ENCODE assay signal across 10 mouse cellular contexts in genomic region chr7:99580247-99580646, GRCm38 (mm10). TPM values are rescaled to one million over a fixed set of nuclear protein-coding genes. Genes with fewer than 3 reads are reported as not detected.
DNase-seq lines count a peak whose midpoint lies in the region; ATAC-seq lines count a peak whose summit lies in the region.
"Had no signal": no experiment of that assay in that cellular context is flagged by ENCODE, and none has a peak within 500 bp of the region (broad histone marks: within the 10 kb centered on the region; RNA-seq: fewer than 3 reads in every experiment).

No protein-coding gene starts in this region.

- H3K9ac ChIP-seq in kidney, embryonic 15.5 days, result no peak overlapping the region
- no peak overlapping the region for H3K9ac ChIP-seq in forebrain, embryonic 12.5 days
- no peak overlapping the region for H3K9ac ChIP-seq in liver, embryonic 16.5 days (ENCODE audit: low read depth, low read length)

- no peak for DNase-seq in kidney, postnatal 36 days
- DNase-seq in B cell, adult 2 months, result no peak
- DNase-seq in testis, postnatal 14 days (ENCODE audit: low spot score), result no peak

- no peak overlapping the region for H3K4me3 ChIP-seq in kidney, embryonic 15.5 days (replicated peaks)
- H3K4me3 ChIP-seq in forebrain, embryonic 12.5 days (replicated peaks), result no peak overlapping the region
- H3K4me3 ChIP-seq in liver, embryonic 16.5 days (ENCODE audit: low read depth, low read length), result no peak overlapping the region

- H3K27me3 ChIP-seq in kidney, embryonic 15.5 days, result no peaks in the 10 kb centered on the region
- peaks cover 7% of the 10 kb centered on the region for H3K27me3 ChIP-seq in forebrain, embryonic 12.5 days
- H3K27me3 ChIP-seq in liver, embryonic 16.5 days (ENCODE audit: control insufficient read depth, insufficient read depth, low read depth, low read length), result no peaks in the 10 kb centered on the region

- peaks cover 20% of the 10 kb centered on the region for H3K4me1 ChIP-seq in kidney, embryonic 15.5 days
- H3K4me1 ChIP-seq in forebrain, embryonic 12.5 days, result peaks cover 36% of the 10 kb centered on the region
- no peaks in the 10 kb centered on the region; the same call in 1 of the 2 replicates for H3K4me1 ChIP-seq in liver, embryonic 16.5 days (ENCODE audit: control insufficient read depth, low read depth, low read length)

- 43% methylated on average over 6 of the region's 6 CpGs for WGBS in kidney, embryonic 15.5 days
- WGBS in forebrain, embryonic 12.5 days, result 28% methylated on average over 6 of the region's 6 CpGs
- 34% methylated on average over 6 of the region's 6 CpGs for WGBS in liver, embryonic 16.5 days (ENCODE audit: insufficient replicate concordance)

- H3K4me2 ChIP-seq in kidney, embryonic 15.5 days, result peak overlapping the region; percentile 24; the same call in 1 of the 2 replicates
- H3K4me2 ChIP-seq in forebrain, embryonic 12.5 days, result peak overlapping the region; percentile 47; the same call in 1 of the 2 replicates
- H3K4me2 ChIP-seq in liver, embryonic 16.5 days (ENCODE audit: low read depth, low read length), result no peak overlapping the region

- peaks cover 8% of the 10 kb centered on the region; the same call in 1 of the 2 replicates for H3K36me3 ChIP-seq in kidney, embryonic 15.5 days
- no peaks in the 10 kb centered on the region; the same call in 1 of the 2 replicates for H3K36me3 ChIP-seq in forebrain, embryonic 12.5 days (replicated peaks)
- H3K36me3 ChIP-seq in liver, embryonic 16.5 days (ENCODE audit: control insufficient read depth, insufficient read depth), result peaks cover 2% of the 10 kb centered on the region; the same call in 1 of the 2 replicates

- 0 out of 2 replicates have a peak overlapping the region, but pooled peaks have one; percentile 19 for H3K27ac ChIP-seq in kidney, embryonic 15.5 days
- no peak overlapping the region for H3K27ac ChIP-seq in forebrain, embryonic 12.5 days
- peak overlapping the region; percentile 17; the same call in 1 of the 2 replicates for H3K27ac ChIP-seq in liver, embryonic 16.5 days (ENCODE audit: low read length)

- ATAC-seq in kidney, embryonic 15.5 days (replicated peaks; ENCODE audit: low FRiP score), result no peak
- ATAC-seq in common myeloid progenitor, adult 5-6 weeks (replicated peaks; ENCODE audit: low read depth, poor library complexity, severe bottlenecking), result peak; percentile 81
- ATAC-seq in forebrain, embryonic 12.5 days (ENCODE audit: low FRiP score), result no peak
- ATAC-seq in liver, embryonic 16.5 days (ENCODE audit: low read depth), result peak; percentile 22; the same call in 1 of the 2 replicates
- no peak for ATAC-seq in erythroid progenitor cell, adult 5-6 weeks (replicated peaks; ENCODE audit: low FRiP score, poor library complexity, severe bottlenecking)

- no peaks in the 10 kb centered on the region for H3K9me3 ChIP-seq in kidney, embryonic 15.5 days (replicated peaks)
- no peaks in the 10 kb centered on the region for H3K9me3 ChIP-seq in forebrain, embryonic 12.5 days
- H3K9me3 ChIP-seq in liver, embryonic 16.5 days (replicated peaks; ENCODE audit: control insufficient read depth, low read length), result no peaks in the 10 kb centered on the region

RNA-seq across cellular contexts. Expression of gene Arrb1, which starts 45.0 kb away (rescaled TPM):
- polyA plus RNA-seq in kidney, embryonic 15.5 days (2015; fragmentation: Nextera tagmentation; extraction: Ambion mirVana), result 9.4 and 11.7 TPM in 2 replicates
- 45.4 and 48.7 TPM in 2 replicates for total RNA-seq in common myeloid progenitor, adult 5-6 weeks (2017)
- 10.8 and 12.2 TPM in 2 replicates for polyA plus RNA-seq in forebrain, embryonic 12.5 days (2016; fragmentation: Nextera tagmentation; extraction: Ambion mirVana)
- polyA plus RNA-seq in liver, embryonic 16.5 days (2015; fragmentation: Nextera tagmentation; extraction: Ambion mirVana), result 92.8 and 95.7 TPM in 2 replicates
- 184 TPM in 2 replicates for total RNA-seq in erythroid progenitor cell, adult 5-6 weeks (2015; ENCODE audit: low replicate concordance)
- 538 and 553 TPM in 2 replicates for total RNA-seq in erythroid progenitor cell, adult 5-6 weeks (2017; ENCODE audit: low replicate concordance)

RNA-seq across cellular contexts. Expression of gene Tpbgl, which starts 46.7 kb away (rescaled TPM):
- polyA plus RNA-seq in kidney, embryonic 15.5 days (2015; fragmentation: Nextera tagmentation; extraction: Ambion mirVana), result 0.84 and 1.1 TPM in 2 replicates
- 0.34 TPM in 1 of 2 replicates, not detected in the other for total RNA-seq in common myeloid progenitor, adult 5-6 weeks (2017)
- 0.38 and 0.53 TPM in 2 replicates for polyA plus RNA-seq in forebrain, embryonic 12.5 days (2016; fragmentation: Nextera tagmentation; extraction: Ambion mirVana)
- 0.39 and 0.47 TPM in 2 replicates for polyA plus RNA-seq in liver, embryonic 16.5 days (2015; fragmentation: Nextera tagmentation; extraction: Ambion mirVana)
- 0.42 and 1.1 TPM in 2 replicates for total RNA-seq in erythroid progenitor cell, adult 5-6 weeks (2015; ENCODE audit: low replicate concordance)
- total RNA-seq in erythroid progenitor cell, adult 5-6 weeks (2017; ENCODE audit: low replicate concordance), result 0.39 and 0.83 TPM in 2 replicates
- total RNA-seq: MEL; monocyte, adult 5-6 weeks had no signal

Comparison
In these comparisons a context has a peak if more than half of its experiments do, and no peak if none do; other contexts are left out.
1. ATAC-seq: peak in common myeloid progenitor, adult 5-6 weeks (single experiment) and liver, embryonic 16.5 days (single experiment); none in kidney, embryonic 15.5 days (single experiment), forebrain, embryonic 12.5 days (single experiment) and erythroid progenitor cell, adult 5-6 weeks (single experiment).